Mouse (Mus musculus) adrenal gland, adult 18-20 months (tissue): ENCODE measurements at regions not wholly inside any gene's neighbourhood (a gene's known extent, or its start where the extent isn't known, plus 50 kb on each side); places are given as distances from the start of the nearest gene placed in this dataset.

Experiments used
- DNase-seq, 2 experiments: peaks; one replicate each; pipeline ENCODE4 v3.0.0; 2021 to 2022; ENCODE audit warnings: low spot score in 2 of 2

GRCm38 (mm10) chr16:39284484-39284883 lies 392.0 kb downstream of the Igsf11 start:
- DNase-seq, result no peak

DNA sequence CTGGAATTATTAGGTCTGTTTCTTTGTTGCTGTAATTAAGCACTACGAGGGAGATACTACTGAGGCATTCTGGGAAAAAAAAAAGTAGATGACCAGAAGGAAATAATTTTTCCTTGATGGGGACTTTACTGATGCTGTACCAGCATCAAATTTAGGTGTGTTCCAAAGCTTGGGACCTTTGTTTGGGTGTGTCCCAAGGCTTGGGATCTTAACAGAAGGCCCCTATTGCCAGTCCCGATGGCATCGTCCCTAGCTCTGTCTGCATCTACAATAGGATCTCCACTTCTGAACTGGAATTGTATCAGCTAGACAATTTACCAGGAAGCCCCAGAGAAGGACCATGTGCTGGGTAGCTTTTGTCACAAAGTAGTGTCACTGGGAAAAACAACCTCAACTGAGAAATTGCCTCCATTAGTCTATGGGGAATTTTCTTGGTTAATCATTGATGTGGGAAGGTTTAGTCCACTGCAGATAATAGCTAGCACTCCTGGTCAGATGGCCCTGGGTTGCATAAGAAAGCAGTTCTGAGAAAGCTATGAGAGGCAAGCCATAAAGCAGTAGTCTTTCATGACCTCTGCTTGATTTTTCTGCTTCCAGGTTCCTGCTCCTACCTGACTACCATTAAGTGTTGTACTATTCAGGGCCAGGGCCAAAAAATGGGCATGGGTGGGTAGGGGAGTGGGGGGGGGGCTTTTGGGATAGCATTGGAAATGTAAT lies 392.7 kb downstream of the Igsf11 start:
- no peak for DNase-seq

- no peak for DNase-seq
These were observed 394.5 kb downstream of the Igsf11 start for GRCm38 (mm10) chr16:39286797-39287565.

DNA sequence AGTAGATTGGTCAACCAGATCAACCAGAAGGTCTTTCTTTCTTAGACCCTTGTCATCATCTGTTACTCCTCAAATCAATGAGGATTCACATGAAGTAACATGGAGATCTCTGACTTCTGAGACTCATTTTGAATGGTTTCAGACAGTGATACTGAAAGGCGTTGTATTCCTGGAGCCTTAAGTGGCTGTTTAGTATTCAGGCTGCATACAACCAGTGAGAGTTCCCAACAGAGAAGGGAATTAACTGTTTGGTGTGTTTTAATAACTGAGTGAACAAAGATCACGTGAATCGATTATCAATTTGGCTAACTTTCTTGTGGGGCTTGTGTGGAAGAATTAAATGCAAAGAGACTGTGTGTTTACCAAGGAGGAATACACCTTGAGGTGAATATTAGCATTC lies 406.4 kb downstream of the Igsf11 start:
- no peak for DNase-seq

GRCm38 (mm10) chr16:39302902-39303361 lies 410.5 kb downstream of the Igsf11 start:
- DNase-seq, result no peak

DNA sequence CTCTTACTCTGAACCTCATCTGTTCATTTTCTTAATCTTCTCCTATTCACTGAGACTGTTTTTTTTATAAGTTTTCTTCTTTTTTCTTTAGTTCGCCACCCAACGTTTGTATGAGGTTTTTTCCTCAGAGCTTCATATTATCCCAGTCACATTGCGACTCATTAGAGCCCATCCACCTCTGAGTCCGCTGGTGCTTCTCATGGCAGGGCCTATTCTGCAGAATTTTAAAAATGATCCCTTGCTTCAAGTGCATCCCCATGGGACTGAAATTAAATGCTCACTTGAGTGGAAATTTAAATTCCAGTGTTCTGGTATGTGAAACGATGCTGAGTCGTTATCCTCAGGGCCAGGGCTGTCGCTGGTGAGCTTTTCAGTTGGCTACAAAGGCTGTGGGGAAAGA lies 410.9 kb downstream of the Igsf11 start:
- DNase-seq, result no peak

GRCm38 (mm10) chr16:39307951-39308350 lies 415.5 kb downstream of the Igsf11 start:
- DNase-seq, result no peak

- peak; percentile 22 to 26 for DNase-seq
These were observed 424.5 kb downstream of the Igsf11 start for GRCm38 (mm10) chr16:39316752-39317594.

DNA sequence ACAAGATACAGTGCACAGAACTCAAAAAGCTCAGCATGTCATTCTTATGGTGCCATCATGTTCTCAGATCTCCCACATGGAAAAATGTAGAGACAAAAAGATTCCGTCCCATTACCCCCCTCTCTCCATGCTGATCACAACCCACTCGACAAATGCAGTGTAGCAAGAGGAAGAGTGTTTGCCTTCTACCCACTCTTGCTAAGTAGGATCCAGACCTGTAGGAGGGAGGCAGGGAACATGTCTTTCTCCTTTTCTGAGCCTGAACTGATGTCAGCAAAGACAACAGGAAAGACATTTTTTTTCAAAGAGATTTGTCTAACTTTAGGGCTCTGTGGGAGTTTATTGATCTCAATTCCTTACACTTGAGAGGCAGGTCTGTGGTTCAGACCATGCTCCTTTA lies 433.2 kb downstream of the Igsf11 start:
- DNase-seq, result no peak

DNA sequence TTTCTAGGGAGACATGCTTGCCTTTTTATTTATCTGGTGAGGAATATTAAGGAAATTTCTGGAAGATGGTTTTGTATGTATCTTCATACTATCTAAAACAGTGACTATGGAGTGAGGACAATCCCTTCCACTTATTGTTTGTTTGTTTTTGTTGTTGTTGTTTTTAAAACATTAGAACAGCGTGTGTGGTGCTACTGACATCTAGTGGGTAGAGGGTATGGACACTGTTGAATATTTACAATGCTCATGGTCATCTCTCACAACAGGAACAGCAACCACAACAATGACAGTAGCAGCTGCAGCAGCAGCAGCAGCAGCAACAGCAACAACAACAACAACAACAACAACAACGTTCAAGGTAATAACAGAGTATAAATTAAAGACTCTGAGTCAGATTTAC lies 471.2 kb downstream of the Igsf11 start:
- DNase-seq, result no peak

- DNase-seq, result no peak
These were observed 475.8 kb downstream of the Igsf11 start for GRCm38 (mm10) chr16:39368276-39368675.

GRCm38 (mm10) chr16:39374616-39375015 lies 482.1 kb downstream of the Igsf11 start:
- no peak for DNase-seq

- DNase-seq, result no peak
These were observed 487.5 kb downstream of the Igsf11 start for GRCm38 (mm10) chr16:39379959-39380358.

DNA sequence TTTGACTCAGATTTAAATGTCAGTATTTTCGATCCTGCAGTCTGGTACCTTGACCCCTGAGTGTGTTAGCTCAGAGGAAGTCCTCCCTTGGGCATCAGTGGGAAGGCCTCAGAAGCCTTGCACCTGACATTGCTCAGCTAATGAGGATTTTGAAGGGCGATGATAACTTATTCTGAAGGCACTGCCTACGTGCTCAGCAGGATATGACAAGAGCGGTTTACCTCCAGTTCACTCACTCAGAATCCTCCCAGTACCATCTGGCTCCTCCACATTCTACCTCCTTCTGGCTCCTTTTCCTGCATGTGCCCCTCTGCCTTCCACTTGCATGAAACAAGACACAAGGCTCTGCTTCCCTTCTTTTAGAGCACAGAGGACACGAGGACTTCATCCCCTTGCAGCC lies 497.5 kb downstream of the Igsf11 start:
- DNase-seq, result no peak

DNA sequence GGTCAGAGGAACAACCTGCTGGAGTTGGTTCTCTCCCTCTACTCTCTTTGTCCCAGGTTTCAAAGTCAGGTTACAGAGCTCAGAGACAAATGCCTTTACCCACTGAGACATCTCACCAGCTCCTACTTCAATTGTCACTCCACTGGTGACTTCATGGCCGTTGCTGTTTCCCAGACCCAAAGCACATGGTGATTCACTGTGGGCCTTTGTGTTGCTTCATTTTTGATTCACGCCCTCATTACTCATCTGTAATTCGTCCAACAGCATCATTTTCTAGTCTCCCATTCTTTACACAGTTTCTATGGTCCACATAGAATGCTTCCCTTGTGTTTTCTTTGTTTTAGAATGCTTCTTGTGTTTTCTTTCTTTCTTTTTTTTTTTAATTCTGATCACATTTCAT lies 498.2 kb downstream of the Igsf11 start:
- no peak for DNase-seq

GRCm38 (mm10) chr16:39402101-39402749 lies 509.8 kb downstream of the Igsf11 start:
- DNase-seq, result no peak

- no peak for DNase-seq
These were observed 539.1 kb downstream of the Igsf11 start for GRCm38 (mm10) chr16:39431581-39431980.

GRCm38 (mm10) chr16:39445740-39446139 lies 538.4 kb upstream of the Lsamp start:
- DNase-seq, result no peak

DNA sequence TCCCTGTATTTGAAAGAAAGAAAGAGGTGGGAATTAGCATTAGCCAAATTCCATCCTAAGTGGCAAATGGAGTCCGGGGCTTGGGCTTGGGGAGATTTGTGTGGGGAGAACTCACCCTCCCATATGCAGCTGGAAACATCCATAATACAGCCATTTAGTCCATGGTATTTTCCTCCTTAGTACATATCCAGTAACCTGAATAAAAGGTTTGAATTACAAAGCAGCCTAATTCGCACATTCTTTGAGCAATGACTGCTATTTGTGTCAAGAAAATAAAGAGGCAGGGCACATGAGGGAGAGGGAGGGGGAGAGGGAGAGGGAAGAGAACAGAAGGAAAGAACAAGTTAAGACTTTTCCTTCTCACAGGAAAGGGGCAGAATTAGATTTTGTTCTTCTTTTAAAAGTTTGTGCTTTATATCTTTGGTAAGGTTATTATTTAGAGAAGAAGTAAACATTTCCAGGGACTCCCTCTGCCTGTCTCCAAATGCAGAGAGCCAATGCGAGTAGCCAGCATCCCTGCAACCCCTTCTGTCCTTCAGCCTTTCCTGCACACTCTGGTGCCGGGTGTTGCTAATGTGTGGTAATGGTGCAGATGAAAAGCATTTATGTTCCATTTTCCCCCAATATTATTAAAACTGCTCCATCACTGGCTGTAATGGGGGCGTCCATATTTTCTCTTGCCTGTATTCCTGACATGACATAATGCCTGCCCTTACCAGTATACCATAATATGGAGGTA lies 530.6 kb upstream of the Lsamp start:
- DNase-seq, result no peak
